Mouse (Mus musculus): ENCODE data around the gene Lrrc57. TPM values are rescaled to one million over a fixed set of nuclear protein-coding genes. Genes with fewer than 3 reads are reported as not detected.

The Lrrc57 gene
- total RNA-seq, 2 experiments from 2014 or later: 43.6 to 44.7 TPM

DNA sequence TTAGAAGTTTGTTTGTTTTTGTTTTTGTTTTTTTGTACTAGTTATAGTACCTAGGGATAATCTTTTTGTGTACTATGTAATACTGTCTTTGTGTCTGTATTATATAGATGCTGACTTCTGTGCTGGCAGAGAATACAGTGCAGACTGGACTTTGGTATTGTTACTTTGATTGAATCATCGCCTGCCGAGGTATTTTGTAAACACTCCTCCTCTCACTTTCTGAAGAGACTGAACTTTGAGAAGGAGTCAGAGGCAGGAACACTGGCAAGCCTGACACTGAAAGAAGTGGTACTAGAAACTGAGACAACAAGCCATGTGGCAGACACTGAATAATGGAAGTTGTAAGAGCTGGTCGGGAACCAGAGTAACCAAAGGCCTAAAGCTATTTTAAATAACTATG lies 52.5 kb downstream of the Lrrc57 start:
- DNase-seq (ENCODE audit: low spot score in 2 of 2): no peak

Other genes starting within 250 kb of the Lrrc57 start
- gene Ganc, start 205.6 kb downstream of the Lrrc57 start, total RNA-seq (2021): 10 to 100 TPM; 12.4 to 14.1 TPM
- 10 to 100 TPM; 40.5 to 43.3 TPM for gene Tmem87a, start 205.4 kb downstream of the Lrrc57 start, total RNA-seq (2021)
- gene Capn3, start 153.5 kb downstream of the Lrrc57 start, total RNA-seq (2021): 1 to 10 TPM; 4.2 TPM
- 100 to 1,000 TPM; 168 to 179 TPM for gene Zfp106, start 45.7 kb downstream of the Lrrc57 start, total RNA-seq (2021)
- 10 to 100 TPM; 20.0 to 21.1 TPM for gene Snap23, start 41.8 kb downstream of the Lrrc57 start, total RNA-seq (2021)
- gene Haus2, start 137 bp downstream of the Lrrc57 start, total RNA-seq (2021): 10 to 100 TPM; 13.1 to 14.9 TPM
- 1 to 10 TPM; 6.9 to 8.8 TPM for gene Stard9, start 19.6 kb upstream of the Lrrc57 start, total RNA-seq (2021)
- 10 to 100 TPM; 25.2 to 26.5 TPM for gene Cdan1, start 240.6 kb upstream of the Lrrc57 start, total RNA-seq (2021)
- 10 to 100 TPM; 89.8 to 93.3 TPM for gene Ttbk2, start 241.1 kb upstream of the Lrrc57 start, total RNA-seq (2021)